Mouse (Mus musculus) megakaryocyte-erythroid progenitor cell, adult 5-6 weeks (primary cell): Measurements from ENCODE around the gene Hnrnpa0. TPM values are rescaled to one million over a fixed set of nuclear protein-coding genes. Genes with fewer than 3 reads are reported as not detected.
A peak's percentile ranks its signal among the peaks of the same experiment; 100 is the strongest.
"Not testable (repeated sequence)": the region's sequence is repeated elsewhere in the genome, so short reads cannot be mapped to it uniquely, and the experiment has no call there.

ENCODE experiments used
- ATAC-seq: replicated peaks from 2 replicates; pipeline ENCODE4 v1.8.0; 2016; ENCODE audit warnings: mild to moderate bottlenecking, inconsistent platforms; ENCODE audit not compliant: severe bottlenecking, poor library complexity, low FRiP score, low TSS enrichment
- total RNA-seq, 2 experiments: library from RNA; stranded (forward) in 1 of 2; stranded (reverse) in 1 of 2; fragments of 200-1000, 215-1000 nt in 1 of 2; fragments of >200 nt in 1 of 2; fragmentation: Nextera tagmentation in 1 of 2; gene quantifications; 2 replicates each; pipeline ENCODE4 v1.2.3; 2014 to 2017

Hnrnpa0 gene
- 113 and 115 TPM in 2 replicates for total RNA-seq (2014; fragmentation: Nextera tagmentation)
- total RNA-seq (2017) = 88.6 and 91.6 TPM in 2 replicates

GRCm38 (mm10) chr13:58128396-58128767 lies at the start of gene Hnrnpa0:
Hnrnpa0 (minus strand) TSS chr13:58128556.
- ATAC-seq = peak; percentile 58

GRCm38 (mm10) chr13:58177511-58178208 lies 49.3 kb upstream of the Hnrnpa0 start:
- ATAC-seq = no peak

- no peak for ATAC-seq
Measured at GRCm38 (mm10) chr13:58176105-58176504, 47.7 kb upstream of the Hnrnpa0 start.

DNA sequence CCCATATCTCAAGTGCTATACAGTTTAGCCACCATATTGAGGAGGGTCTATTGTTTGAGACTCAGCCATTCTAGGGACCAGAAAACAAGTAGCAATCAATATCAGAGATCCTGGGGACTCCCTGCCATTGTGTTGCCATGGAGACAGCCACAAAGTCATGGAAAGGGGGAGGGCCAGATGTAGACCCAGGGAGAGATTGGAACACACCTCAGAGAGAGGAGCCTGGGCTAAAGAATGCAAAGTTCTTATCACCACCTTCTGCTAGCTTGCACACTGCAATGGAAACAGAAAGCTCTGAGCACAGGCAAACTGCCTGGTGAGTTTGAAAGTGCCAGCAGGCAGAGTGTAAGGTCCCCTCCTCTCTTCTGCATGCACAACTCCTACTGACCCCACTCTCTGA lies 39.8 kb upstream of the Hnrnpa0 start:
- ATAC-seq = peak; percentile 72

DNA sequence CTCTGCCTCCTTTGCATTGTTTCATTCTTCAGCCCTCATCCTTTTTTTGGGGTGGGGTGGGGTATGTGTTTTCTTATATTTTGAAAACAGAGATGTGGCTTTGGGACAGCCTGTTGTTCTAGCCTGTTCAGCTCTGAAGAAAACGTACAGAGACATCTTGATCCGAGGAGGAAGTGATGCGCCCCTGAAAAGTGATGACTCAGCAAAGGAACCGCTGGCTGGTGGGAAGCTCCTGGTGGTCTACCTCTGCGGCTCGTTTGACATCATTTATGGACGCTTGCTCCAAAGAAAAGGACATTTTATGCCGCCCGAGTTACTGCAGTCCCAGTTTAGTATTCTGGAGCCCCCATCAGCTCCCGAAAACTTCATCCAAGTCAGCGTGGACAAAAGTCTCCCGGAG lies 35.0 kb upstream of the Hnrnpa0 start:
- no peak for ATAC-seq

DNA sequence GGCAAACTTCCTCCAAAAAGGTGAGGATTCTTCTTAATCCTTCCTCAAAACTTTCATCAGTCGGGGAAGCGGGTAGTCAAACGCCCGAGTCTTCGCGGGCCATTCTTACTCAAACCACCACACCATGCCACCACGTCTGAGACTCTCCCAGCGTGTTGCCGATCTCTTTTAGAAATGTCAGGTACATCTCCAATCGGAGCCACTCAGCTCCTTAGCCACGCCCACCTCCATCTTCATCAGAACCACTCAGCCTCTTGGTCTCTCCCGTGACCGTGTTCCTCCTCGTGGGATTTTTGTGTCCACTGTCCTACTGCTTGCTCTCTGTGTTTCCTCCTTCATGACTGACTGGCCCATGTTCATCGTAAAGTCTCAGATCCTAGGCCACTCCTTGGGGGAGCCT lies 32.4 kb upstream of the Hnrnpa0 start:
- ATAC-seq = no peak

GRCm38 (mm10) chr13:58158099-58158912 lies 29.9 kb upstream of the Hnrnpa0 start:
- peak; percentile 81 for ATAC-seq

DNA sequence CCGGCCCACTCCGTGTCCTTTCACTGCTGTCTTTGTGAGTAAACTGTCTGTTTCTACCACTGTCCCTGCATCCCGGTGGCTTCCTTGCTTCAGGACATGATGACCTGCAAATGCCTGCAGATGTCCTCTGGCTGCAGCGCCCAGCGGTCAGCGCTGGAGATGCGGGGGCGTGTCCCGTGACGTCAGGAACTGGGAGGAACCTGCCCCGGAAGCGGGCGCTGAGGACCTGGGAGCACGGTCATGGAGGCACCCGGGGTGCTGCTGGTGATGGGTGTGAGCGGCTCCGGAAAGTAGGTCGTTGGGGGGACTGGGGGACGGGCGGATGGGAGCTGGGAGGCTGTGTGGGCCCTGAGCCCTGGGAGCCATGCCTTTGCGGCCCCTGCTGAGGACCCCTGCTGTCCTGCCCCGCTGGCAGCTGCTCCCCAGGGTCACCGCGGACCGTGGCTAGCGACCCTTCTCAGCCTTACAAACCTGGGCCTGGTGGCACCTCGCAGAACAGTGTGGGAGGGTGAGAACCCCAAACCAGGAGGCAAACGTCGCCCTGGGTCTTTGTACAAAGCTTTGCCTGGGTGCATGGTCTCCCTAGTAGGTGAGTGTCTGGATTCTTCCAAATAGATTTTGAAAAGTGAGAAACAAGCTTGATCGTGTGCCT lies 29.2 kb upstream of the Hnrnpa0 start, which contains the start of gene Idnk:
Gene Idnk (plus strand): TSS at position 203 of the 652 bp plus-strand sequence.
- ATAC-seq = peak; percentile 84

DNA sequence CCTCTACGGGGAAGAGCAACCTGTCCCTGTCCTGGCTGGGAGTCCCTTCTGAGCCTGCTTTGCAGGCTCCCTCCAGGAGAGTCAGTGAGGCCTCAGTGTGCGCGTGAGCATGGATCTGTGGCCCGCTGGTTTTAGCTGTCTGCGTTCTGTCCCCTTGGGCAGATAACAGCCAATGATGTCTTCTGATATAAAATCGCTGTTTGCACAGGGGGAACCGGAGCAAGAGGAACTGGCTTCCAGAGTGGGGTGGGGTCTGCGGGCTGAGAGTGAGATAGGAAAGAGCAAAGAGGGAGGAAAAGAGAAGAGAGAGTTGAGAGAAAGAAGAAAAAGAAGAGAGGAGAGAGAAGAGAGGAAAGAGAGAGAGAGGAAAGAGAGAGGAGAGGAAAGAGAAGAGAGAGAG lies 28.7 kb upstream of the Hnrnpa0 start:
- ATAC-seq = 0 out of 2 replicates have a peak, but pooled peaks have one; percentile 32

- 0 out of 2 replicates have a peak, but pooled peaks have one; percentile 21 for ATAC-seq
Measured at GRCm38 (mm10) chr13:58156031-58156430, 27.7 kb upstream of the Hnrnpa0 start.

DNA sequence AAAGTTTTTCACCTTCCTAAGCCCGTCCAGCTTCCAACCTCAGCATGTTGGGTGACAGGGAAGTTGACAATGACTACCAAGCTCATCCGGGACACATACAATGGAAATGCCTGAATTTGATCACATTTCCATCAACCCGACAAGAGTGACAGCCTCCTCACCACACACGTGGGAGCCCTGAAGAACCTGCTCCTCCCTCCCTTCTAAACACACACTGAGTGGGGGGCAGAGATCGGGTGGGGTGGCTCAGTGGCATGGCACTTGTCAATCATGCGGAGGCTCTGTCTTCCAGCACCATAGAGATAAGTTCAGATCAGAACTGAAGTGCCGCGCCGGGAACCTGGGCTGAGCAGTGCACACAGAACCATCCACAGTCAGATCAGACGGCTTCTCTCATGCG lies 22.1 kb upstream of the Hnrnpa0 start:
- ATAC-seq = no peak

DNA sequence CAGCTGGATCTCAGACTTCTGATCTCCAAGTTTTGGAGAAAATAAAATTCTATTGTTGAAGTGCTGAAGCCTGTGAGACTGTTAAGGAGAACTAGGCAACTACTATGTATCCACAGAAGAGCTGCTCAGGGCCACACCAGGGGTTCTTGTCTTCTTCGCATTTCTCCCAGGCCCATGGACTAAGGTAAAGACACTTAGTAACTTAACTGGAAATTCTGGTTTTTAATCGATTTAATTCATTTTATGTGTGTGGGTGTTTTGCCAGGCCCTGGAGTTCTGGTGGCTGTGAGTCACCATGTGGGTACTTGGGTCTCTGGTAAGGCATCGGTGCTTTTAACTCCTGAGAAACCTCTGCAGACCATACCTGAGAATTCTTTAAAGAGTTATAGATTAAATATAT lies 21.3 kb upstream of the Hnrnpa0 start:
- no peak for ATAC-seq

GRCm38 (mm10) chr13:58149033-58149558 lies 20.7 kb upstream of the Hnrnpa0 start:
- peak; percentile 68 for ATAC-seq

DNA sequence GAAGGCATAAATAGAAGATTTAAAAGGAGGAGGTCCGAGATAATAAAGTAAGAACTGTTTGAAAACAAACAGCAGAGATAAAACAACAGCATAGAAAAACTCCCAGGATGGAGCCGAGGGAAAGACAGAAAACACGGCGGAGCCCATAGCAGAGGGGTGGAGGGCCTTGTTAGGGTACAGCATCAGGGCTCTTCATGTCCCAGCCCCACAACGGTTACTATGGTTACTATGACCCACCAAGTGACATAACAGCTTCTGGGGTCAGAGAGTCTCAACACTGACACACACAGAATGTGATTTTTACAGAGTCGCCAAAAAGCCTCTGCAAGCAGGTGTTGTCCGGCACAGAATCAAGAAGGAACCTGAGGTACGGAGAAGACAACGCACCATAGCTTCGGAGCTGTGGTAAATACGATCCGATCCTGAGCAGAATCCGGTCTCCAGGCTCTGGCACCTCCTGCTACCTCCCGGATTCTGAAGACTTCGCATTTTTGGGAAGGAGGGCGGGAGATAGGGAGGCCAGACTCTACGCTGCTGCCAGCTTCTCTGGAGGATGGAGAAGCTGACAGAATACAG lies 20.0 kb upstream of the Hnrnpa0 start:
- ATAC-seq = peak; percentile 97

DNA sequence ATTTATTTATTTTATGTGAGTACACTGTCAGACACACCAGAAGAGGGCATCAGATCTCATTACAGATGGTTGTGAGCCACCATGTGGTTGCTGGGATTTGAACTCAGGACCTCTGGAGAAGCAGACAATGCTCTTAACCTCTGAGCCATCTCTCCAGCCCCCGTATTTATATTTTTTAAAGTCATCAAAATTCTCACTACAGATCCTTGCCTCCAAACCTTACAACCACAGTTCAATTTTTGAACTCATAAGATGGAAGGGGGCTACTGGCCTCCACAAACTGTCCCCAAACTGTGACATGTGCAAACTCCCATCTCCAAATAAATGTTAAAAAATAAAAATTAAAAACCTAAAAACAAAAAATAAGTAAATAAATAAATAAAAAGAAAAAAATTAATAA lies 19.4 kb upstream of the Hnrnpa0 start:
- no peak for ATAC-seq

GRCm38 (mm10) chr13:58146603-58147002 lies 18.2 kb upstream of the Hnrnpa0 start:
- not testable (repeated sequence) for ATAC-seq

DNA sequence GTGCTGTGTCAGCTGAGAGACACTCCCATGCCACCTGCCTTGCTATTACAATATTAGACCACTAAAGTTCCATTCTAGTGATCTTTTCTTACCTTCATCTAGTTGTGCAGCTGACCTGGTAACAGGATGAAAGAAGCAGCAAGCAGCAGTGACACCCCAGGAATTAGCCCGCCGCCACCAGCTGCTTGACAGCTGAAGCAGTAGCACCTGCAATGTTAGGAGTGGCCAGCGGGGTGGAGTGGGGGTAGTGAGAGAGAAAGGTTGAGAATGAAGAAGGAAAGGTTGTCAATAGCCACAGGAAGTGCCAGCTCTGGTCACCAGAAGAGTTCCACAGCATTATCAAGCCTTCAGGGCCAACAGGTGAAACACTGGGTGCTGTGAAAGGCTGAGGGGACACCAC lies 3.3 kb upstream of the Hnrnpa0 start:
- no peak for ATAC-seq

DNA sequence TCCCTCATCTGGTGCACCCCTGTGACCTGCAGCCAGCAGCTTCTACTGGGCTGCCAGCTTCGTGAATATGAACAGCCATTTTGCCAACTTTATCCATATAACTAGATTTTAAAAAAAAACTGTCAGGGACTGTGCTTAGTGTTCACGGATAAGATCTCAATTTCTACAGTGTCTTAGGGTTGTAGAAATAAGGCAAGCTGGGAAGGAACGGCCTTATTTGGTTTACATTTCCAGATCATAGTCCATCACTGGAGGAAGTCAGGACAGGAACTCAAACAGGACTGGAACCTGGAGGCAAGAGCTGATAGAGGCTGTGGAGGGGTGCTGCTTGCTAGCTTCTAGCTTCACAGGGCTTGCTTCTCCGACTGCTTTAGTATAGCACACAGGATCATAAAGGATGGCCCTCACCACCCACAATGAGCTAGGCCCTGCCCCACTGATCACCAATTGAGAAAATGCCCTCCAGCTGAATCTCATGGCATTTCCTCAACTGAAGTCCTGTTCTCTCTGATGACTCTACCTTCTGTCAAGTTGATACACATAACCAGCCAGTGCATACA lies 1.4 kb upstream of the Hnrnpa0 start:
- ATAC-seq = no peak
